Mouse (Mus musculus) embryo, embryonic 11 days (tissue): ENCODE results near the gene Klhl41.
A peak's percentile ranks its signal among the peaks of the same experiment; 100 is the strongest.

Experiments used
- DNase-seq: peaks from one replicate; pipeline ENCODE4 v3.0.0-alpha.2; 2015

Klhl41 gene

DNA sequence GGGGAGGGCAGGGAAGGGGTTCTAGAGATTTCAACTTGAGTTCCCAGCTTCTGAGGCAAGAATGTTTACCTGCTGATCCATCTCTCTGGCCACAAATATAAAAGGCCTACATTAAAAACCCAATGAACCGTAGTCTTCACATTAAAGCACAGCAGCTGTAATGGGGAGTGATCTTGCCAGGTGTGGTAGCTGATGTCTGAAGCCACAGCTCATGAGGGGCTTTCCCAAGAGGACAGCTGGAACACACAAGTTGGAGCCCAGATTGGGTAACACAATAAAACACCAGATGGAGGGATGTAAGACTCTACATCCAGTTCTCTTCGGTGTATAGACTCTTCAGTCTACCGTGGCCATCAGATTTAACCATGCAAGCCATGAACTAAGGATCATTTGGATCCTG is 14.6 kb downstream of the Klhl41 start:
- DNase-seq, result no peak

DNA sequence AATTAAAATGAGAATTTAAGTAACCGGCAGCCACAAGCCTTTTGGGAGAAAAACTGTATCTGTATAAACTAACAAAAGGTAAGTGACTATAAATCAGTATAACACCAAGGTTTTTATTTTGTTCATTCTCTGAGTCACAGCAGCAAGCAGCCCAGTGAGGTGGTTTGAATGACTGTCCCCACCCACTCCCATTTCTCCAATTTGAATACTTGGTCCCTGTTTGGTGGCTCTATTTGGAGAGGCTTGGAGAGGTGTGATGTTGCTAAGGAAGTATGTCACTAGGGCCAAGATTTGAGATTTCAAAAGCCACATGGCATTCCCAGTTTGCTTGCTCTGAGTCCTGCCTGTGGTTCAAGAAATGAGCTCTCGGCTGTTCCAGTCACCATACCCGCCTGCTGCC is 20.3 kb downstream of the Klhl41 start:
- no peak for DNase-seq

DNA sequence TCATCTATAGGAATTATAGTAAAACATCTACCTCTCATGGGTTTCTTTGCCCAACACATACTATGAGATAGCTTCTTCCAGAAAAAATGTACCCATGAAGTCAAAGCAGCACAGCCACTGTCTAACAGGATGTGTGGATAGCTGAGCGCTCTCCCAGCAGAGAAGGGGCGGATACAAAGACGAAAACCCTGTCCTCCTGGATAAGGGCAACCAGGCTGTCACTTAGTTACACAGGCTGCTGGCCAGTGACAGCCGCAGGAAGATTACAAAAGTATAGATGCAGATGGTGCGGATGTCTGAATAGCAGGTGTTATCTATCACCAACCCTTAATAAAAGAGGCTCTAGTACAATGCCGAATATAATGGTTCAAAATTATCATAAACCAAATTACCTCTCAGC is 20.9 kb downstream of the Klhl41 start:
- no peak for DNase-seq

DNA sequence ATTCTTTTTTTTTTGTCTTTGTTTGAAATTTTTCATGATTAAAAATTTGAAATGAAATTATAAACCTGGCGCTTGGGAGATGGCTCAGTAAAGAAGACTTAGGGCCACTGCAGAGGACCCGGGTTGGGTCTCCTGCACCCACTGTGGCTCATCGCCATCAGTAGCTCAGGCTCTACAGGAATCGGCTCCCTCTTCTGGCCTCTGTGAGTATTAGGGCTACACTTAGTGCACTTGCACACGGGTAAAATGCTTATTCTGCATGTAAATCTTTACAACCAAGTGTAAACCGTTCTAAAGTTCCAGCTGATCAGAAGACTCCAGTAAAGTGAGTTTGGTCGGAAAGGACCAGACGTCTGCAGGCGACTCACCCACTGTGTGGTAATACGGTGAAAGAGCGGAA is 23.6 kb downstream of the Klhl41 start:
- DNase-seq, result no peak

DNA sequence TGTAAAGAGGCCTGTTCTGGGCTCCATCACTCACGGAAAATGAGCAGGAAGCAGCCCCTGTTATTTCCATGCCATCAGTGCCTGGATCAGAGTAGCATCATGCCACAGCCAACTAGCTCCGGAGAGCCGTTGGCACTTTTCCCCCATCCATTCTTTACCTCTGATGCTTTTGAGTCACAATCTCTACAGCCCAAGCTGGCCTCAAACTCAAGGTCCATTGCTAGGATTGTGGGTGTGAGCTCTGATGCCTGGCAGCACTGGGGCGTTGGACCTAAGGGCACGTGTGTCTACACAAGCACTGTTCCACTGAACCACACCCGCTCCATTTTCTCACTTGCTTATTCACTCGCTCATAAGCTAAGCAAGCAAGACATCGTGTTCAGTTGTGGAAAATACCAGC is 30.5 kb downstream of the Klhl41 start:
- DNase-seq, result no peak

DNA sequence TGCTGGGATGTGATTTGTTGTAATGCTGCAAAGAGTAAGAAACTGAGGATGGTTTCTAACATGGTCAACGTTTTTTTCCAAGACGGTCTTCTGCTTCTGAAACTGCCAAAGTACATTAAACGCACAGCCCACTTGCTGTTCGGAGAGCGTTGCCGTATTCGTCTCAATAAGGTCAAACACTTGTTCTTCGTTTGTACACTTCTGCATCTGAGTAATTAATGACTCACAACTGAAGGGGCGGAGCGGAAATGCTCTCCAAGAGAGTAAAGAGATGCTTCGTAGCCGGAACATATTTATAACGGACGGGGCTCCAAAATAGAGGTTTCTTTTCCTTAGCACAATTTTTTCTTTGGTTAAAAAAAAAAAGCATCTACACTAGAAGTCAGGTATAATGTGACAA is 42.3 kb downstream of the Klhl41 start:
- DNase-seq, result no peak

DNA sequence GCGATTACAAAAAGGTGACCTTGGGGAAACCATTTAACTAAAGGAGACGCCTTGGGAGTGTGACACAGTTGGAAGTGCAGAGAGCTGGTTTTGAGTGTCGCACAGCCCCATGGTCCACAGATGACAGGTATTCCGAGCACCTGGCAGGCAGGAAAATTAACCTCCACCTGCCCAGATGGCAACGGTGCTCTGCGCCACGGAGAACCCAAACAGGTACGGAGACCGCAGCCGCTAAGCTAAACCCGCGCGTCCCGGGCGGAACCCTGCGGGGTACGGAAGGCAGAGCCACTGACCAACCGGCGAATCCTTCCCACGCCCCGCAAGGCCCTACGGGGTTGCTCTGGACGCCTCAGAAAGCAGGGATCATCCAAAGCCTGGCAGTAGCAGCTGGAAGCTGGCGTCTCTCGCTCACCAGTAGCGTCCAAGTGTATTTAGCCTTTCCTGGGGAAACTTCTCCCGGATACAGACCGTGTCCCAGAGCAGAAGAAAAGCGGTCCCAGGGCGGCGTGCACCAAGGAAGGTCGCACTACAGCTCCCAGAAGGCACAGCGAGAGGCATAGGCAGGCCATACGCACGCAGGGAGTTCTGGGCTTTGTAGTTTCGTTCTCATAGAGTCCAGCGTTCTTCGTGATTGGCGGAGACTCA is 43.2 kb downstream of the Klhl41 start, which contains the start of gene Fastkd1:
Gene Fastkd1, minus strand, starts transcription at position 536 of the 645 bp plus-strand sequence.
- peak; percentile 94 for DNase-seq

DNA sequence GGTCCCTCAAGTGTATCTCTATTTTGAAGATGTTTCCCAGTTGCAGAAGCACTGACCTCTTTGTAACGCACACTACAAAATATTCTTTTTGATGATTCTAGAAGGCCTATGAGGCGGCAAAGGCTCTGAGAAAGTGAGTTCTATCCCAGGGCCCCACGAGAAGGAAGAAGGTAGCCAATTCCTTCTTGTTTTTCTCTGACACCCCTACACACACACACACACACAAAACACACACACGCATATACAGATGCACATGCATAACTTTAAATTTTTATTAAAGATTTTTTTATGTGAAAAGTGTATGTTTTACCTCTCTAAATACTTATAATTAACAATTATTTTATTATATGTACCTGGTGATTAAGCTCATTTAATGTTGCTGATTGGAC is 43.7 kb downstream of the Klhl41 start:
- DNase-seq, result no peak

DNA sequence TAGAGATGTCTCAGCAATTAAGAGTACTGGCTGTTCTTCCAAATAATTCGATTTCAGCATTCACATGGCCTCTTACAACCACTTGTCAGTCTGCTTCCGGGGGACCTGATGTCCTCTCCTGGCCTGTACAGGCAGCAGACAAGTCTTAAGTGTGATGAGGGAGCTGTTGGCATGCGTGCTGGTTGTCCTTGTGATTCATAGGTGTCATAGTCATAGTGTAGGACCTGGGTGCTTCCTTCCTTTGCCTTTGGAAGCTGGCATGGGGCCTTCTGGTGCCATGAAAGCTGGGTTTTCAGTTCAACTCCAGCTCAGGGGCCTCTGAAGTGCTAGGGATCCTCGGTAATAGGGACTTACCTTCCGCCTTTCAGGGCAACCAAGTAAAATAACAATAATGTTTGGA is 44.2 kb downstream of the Klhl41 start:
- no peak for DNase-seq

DNA sequence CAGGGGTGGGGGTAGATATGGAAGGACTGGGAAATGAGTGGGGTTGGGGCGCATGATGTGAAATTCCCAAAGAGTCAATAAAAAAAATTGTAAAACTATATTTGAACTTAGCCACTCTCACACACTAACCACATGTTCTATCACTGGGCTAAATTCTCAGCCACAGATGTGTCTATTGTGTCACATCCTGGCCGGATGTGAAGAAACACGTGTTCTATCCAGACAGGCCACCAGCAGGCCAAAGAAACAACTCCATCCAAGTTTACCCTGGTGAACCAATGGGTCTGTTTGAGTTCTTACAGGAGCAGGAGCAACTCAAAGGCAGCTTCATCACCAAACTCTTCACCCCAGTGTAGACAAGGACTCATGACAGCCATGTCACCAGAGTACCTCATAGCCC is 46.6 kb downstream of the Klhl41 start:
- no peak for DNase-seq

DNA sequence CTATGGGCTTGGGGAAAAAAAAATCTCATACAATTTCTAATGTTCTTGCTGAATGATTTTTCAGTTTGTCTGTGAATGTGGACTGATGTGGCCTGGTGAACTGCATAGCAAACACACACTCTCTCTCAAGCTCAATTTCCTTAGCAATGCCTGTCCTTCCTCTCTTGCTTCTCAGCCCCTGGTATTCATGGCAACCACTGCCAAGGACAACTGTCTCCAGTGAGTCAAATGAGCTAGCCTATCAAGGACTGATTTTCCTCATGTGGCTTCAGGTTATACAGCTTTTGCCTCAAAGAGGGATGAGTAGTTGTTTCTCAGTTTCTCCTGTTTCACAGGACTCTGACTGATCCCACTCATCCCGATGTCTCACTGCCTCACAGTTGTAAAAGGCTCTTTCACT is 49.2 kb downstream of the Klhl41 start:
- no peak for DNase-seq

DNA sequence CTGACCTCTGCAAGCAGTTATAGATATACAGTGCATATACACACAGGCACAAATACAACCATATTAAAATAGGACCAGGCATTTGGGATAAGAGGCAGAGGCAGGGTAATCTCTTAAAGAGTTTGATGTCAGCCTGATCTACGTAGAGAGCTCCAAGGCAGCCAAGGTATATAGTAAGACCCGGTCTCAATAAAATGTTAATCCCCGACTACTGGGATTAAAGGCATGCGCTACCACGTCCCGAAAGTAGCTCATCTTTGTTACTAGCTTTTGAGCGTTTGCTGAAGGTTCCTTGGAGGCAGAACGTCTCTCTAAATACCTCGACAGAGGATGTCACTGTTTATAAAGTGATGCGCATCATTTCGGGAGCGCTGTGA is 52.3 kb downstream of the Klhl41 start, which contains the start of gene Ppig:
Gene Ppig, plus strand, starts transcription at position 273 of the 377 bp plus-strand sequence.
- peak; percentile 2 for DNase-seq

DNA sequence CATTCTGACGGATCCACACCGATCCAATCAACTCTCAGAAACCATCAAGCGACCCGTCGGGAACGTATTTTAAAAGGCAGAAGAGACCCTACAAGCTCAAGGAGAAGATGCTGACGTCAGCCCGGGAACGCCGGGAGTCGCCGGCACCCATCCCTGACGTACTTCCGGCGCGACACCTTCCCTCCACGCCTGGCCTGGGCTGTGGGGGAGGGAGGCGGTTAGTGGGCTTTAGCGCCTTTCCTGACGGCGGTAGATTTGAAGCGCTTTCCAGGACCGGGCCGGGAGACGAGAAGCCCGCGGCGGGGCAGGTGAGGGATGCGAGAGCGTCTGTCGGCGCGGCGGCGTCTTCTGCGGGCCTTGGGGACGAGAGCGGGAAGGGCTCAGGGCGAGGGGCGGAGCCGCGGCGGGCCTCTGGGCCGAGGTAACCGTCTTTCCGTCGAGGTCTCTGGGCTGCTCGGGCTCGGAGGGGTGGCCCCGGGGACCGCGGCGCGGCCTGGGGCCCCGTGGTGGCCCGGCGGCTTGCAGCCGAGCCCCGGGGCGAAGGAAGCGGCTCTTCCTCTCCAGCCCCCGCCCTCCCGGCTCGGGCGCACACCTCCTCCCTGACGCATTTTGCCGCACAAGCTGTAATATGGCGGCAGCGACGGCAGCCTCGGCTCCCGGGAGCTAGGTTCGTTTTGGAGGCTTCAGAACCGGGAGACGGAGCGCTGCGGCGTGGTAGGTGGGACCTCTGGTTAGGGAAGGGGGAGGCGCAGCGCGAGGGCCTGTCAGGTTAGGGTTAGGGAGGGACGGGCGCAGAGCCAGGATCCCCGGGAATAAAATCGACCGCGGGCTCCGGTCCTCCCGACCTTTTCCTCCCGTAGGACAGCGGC is 53.0 kb downstream of the Klhl41 start:
- DNase-seq, result peak; percentile 97

DNA sequence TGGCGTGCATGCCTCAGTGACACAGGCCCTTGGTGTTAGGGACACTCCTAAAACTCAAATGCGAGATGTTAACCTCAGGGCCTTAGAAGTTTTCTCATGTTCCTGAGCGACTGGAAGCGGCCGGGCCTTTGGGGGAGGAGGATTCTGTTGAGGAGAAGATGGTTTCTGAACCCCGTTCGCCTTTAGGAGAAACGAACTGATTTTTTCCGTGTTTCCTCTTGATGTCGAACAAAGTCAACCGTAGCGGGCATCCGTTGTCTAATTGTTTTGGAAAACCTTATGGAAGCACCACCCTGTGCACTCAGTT is 53.6 kb downstream of the Klhl41 start:
- no peak for DNase-seq
